In genomic region chr3:95651391-95652203, GRCm38 (mm10) we compare ENCODE assay signal across 11 mouse cellular contexts. TPM values are rescaled to one million over a fixed set of nuclear protein-coding genes. Genes with fewer than 3 reads are reported as not detected.
DNase-seq lines count a peak whose midpoint lies in the region; ATAC-seq and TF ChIP-seq lines count a peak whose summit lies in the region.
"Had no signal": no experiment of that assay in that cellular context is flagged by ENCODE, and none has a peak within 500 bp of the region (broad histone marks: within the 10 kb centered on the region; RNA-seq: fewer than 3 reads in every experiment).

No protein-coding gene starts in this region.

- H3K27ac ChIP-seq in kidney, embryonic 16.5 days (ENCODE audit: low read length): peak overlapping the region; percentile 81; the same call in 1 of the 2 replicates
- peak overlapping the region; percentile 94 for H3K27ac ChIP-seq in bone marrow, adult 2 months (ENCODE audit: control insufficient read depth, insufficient read depth, low read depth, low read length, poor library complexity)
- peak overlapping the region; percentile 75 for H3K27ac ChIP-seq in liver, embryonic 15.5 days (replicated peaks)

- H3K36me3 ChIP-seq in kidney, embryonic 16.5 days (ENCODE audit: insufficient read depth, low read length): no peaks in the 10 kb centered on the region
- 0 out of 2 replicates have a peak, but pooled peaks cover 4% of the 10 kb centered on the region for H3K36me3 ChIP-seq in E14TG2a.4 (ENCODE audit: insufficient read depth, low read length)
- no peaks in the 10 kb centered on the region for H3K36me3 ChIP-seq in liver, embryonic 15.5 days (replicated peaks)

- no peak for TF ChIP-seq POLR2A in bone marrow, adult 2 months (IDR thresholded peaks at IDR 0.05; ENCODE audit: borderline replicate concordance, control insufficient read depth, low read depth, low read length)

- no peaks in the 10 kb centered on the region for H3K27me3 ChIP-seq in kidney, embryonic 16.5 days (ENCODE audit: insufficient read depth, low read length)
- H3K27me3 ChIP-seq in E14TG2a.4 (ENCODE audit: insufficient read depth, low read length): no peaks in the 10 kb centered on the region
- H3K27me3 ChIP-seq in liver, embryonic 15.5 days: no peaks in the 10 kb centered on the region

- 89% methylated on average over 16 of the region's 16 CpGs for WGBS in kidney, embryonic 16.5 days
- 50% methylated on average over 16 of the region's 16 CpGs for WGBS in bone marrow, adult 2 months
- 72% methylated on average over 16 of the region's 16 CpGs for WGBS in liver, embryonic 15.5 days (ENCODE audit: insufficient replicate concordance)

- H3K4me1 ChIP-seq in kidney, embryonic 16.5 days (ENCODE audit: insufficient read depth, low read length): peaks cover 20% of the 10 kb centered on the region
- peaks cover 92% of the 10 kb centered on the region for H3K4me1 ChIP-seq in E14TG2a.4 (replicated peaks; ENCODE audit: low read depth, low read length)
- peaks cover 6% of the 10 kb centered on the region; the same call in 1 of the 2 replicates for H3K4me1 ChIP-seq in bone marrow, adult 2 months (ENCODE audit: control insufficient read depth, insufficient read depth, low read length)
- H3K4me1 ChIP-seq in liver, embryonic 15.5 days (replicated peaks): peaks cover 42% of the 10 kb centered on the region

- ATAC-seq in kidney, embryonic 16.5 days (ENCODE audit: low FRiP score, low TSS enrichment): no peak
- ATAC-seq in liver, embryonic 15.5 days (ENCODE audit: insufficient read depth): no peak

- H3K9me3 ChIP-seq in kidney, embryonic 16.5 days (ENCODE audit: low read length): no peaks in the 10 kb centered on the region
- no peaks in the 10 kb centered on the region for H3K9me3 ChIP-seq in E14TG2a.4 (ENCODE audit: low read length)
- H3K9me3 ChIP-seq in liver, embryonic 15.5 days (replicated peaks): no peaks in the 10 kb centered on the region

- H3K4me3 ChIP-seq in kidney, embryonic 16.5 days (ENCODE audit: low read length): no peak overlapping the region
- H3K4me3 ChIP-seq in E14TG2a.4 (replicated peaks; ENCODE audit: low read length): peak overlapping the region; percentile 70
- H3K4me3 ChIP-seq in bone marrow, adult 2 months (replicated peaks; ENCODE audit: control insufficient read depth, low read depth, low read length): no peak overlapping the region
- no peak overlapping the region for H3K4me3 ChIP-seq in liver, embryonic 15.5 days (replicated peaks)
- H3K4me3 ChIP-seq: erythroblast, embryonic 14.5 days had no signal

- H3K9ac ChIP-seq in kidney, embryonic 16.5 days (replicated peaks; ENCODE audit: low read length): no peak overlapping the region
- no peak overlapping the region for H3K9ac ChIP-seq in liver, embryonic 15.5 days

- no peak overlapping the region for H3K4me2 ChIP-seq in kidney, embryonic 16.5 days (replicated peaks; ENCODE audit: low read depth, low read length)
- H3K4me2 ChIP-seq in liver, embryonic 15.5 days: peak overlapping the region; percentile 1; the same call in 1 of the 2 replicates

- DNase-seq in kidney, postnatal 10 days: no peak
- no peak for DNase-seq in left cerebral cortex, adult 18-20 months (ENCODE audit: low spot score in 2 of 2)
- DNase-seq in urinary bladder, postnatal 14 days (ENCODE audit: low spot score): no peak
- DNase-seq in frontal cortex, postnatal 10 days (ENCODE audit: low spot score in 2 of 2): no peak
- DNase-seq: cerebellum, adult 11 months; right cerebral cortex, postnatal 14 days had no signal

- TF ChIP-seq CTCF in E14TG2a.4 (conservative IDR thresholded peaks at IDR 0.05; ENCODE audit: low read length): no peak
- no peak for TF ChIP-seq CTCF in bone marrow, adult 2 months (IDR thresholded peaks at IDR 0.05; ENCODE audit: control insufficient read depth, insufficient read depth, low read length)

RNA-seq across cellular contexts. Expression of gene Mcl1, which starts 7.0 kb away (rescaled TPM):
- 23.7 and 38.1 TPM in 2 replicates for polyA plus RNA-seq in kidney, embryonic 16.5 days (2015; fragmentation: Nextera tagmentation; extraction: Ambion mirVana)
- 88.8 and 134 TPM in 2 replicates for polyA plus RNA-seq in bone marrow, adult 2 months (2011; ENCODE audit: insufficient read depth, insufficient read length, low replicate concordance, missing spikeins)
- 34.8 and 39.0 TPM in 2 replicates for polyA plus RNA-seq in liver, embryonic 15.5 days (2015; fragmentation: Nextera tagmentation; extraction: Ambion mirVana)
- 10 to 100 TPM; 59.7 to 64.1 TPM for total RNA-seq in left cerebral cortex, adult 18-20 months (2021)

RNA-seq across cellular contexts. Expression of gene Ensa, which starts 26.8 kb away (rescaled TPM):
- 76.4 and 78.6 TPM in 2 replicates for polyA plus RNA-seq in kidney, embryonic 16.5 days (2015; fragmentation: Nextera tagmentation; extraction: Ambion mirVana)
- 29.3 and 36.2 TPM in 2 replicates for polyA plus RNA-seq in bone marrow, adult 2 months (2011; ENCODE audit: insufficient read depth, insufficient read length, low replicate concordance, missing spikeins)
- 32.7 and 35.9 TPM in 2 replicates for polyA plus RNA-seq in liver, embryonic 15.5 days (2015; fragmentation: Nextera tagmentation; extraction: Ambion mirVana)
- total RNA-seq in left cerebral cortex, adult 18-20 months (2021): 100 to 1,000 TPM; 351 to 360 TPM

RNA-seq across cellular contexts. Expression of gene Adamtsl4, which starts 36.1 kb away (rescaled TPM):
- polyA plus RNA-seq in kidney, embryonic 16.5 days (2015; fragmentation: Nextera tagmentation; extraction: Ambion mirVana): 3.8 and 3.9 TPM in 2 replicates
- polyA plus RNA-seq in bone marrow, adult 2 months (2011; ENCODE audit: insufficient read depth, insufficient read length, low replicate concordance, missing spikeins): 1.9 and 2.7 TPM in 2 replicates
- 0.79 and 1.0 TPM in 2 replicates for polyA plus RNA-seq in liver, embryonic 15.5 days (2015; fragmentation: Nextera tagmentation; extraction: Ambion mirVana)
- total RNA-seq in left cerebral cortex, adult 18-20 months (2021): 1 to 10 TPM; 4.4 to 8.2 TPM
